Mouse (Mus musculus): Measurements from ENCODE around the gene Ankrd65.
"Not testable (repeated sequence)": the region's sequence is repeated elsewhere in the genome, so short reads cannot be mapped to it uniquely, and the experiment has no call there.

The Ankrd65 gene

DNA sequence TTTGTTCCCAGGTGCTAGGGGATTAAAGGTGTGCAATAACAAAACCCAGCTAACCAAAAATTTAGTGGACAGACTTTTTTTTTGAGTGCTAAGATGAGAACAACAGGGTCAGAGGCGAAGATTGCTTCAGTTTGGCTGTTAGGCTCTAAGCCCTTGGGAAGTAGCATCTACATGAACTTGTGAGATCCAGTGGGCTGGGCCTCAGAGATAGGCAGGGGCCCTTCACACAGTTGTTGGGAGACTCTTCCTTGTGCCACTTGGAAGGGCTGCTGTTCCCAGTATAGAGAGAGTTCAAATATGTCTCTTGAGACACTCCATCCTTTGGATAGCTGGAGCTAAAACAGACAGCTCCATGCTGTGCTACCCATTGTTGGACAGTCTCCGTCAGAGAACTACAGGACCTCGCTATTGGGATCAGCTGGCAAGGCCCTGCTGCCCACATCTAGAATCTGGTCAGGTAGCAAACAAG lies at the start of gene Ankrd65:
Gene Ankrd65 (plus strand): TSS at position 419 of the 469 bp plus-strand sequence.
- no peak for DNase-seq

DNA sequence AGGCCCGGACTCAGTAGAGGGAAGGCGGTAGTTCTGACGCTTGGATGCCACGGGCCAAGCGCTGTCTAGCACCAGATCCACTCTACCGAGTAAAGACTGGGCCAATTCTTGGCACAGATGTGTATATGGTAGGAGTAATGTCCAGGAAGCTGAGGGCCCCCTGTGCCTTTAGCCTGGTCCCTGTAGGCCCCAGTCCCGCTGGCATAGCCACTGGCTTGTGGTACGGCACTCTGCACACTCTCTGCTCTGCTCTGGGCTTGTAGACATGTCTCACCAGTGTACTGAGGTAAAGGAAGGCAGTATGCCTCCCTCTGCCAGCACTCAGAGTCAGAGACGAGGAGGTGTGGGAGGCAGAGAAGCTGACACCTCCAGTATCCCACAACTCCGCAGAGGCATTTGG lies 49.6 kb upstream of the Ankrd65 start:
- not testable (repeated sequence) for DNase-seq

DNA sequence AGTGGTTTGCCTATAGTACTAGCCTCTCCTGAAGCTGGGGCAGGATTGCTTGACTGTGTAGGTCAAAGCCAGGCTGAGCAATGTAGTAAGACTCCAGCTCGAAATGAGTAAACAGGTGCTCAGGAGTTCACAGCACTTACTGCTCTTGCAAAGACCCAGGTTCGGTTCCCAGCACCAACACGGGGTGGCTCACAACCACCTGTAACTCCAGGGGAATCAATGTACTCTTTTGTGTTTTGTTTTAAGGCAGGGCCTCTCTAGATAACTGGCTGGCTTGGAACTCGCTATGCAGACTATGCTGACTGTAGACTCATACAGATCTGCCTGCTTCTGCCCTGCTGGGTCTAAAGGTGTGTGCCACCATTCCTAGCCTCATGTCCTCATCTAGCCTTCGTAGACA lies 47.6 kb upstream of the Ankrd65 start:
- DNase-seq = no peak

DNA sequence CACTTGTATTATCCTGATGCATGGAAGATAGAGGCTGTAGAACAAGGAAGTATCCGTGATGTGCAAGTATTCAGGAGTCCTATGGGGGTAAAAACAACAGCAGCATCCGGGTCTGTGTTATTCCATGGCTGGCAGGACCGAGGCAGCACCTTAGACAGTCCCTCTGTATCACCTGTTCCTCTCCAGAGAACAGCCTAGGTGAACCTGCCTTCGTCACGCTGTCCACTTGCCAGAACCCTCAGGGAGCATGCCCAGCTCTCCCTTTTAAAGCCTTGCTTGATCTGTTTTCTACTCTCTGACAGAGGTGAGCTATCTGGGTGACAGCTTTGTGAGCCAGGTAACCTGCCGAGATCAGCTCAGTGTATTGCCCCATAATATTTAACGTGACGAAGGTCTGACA lies 45.8 kb upstream of the Ankrd65 start:
- peak; percentile 54 for DNase-seq

DNA sequence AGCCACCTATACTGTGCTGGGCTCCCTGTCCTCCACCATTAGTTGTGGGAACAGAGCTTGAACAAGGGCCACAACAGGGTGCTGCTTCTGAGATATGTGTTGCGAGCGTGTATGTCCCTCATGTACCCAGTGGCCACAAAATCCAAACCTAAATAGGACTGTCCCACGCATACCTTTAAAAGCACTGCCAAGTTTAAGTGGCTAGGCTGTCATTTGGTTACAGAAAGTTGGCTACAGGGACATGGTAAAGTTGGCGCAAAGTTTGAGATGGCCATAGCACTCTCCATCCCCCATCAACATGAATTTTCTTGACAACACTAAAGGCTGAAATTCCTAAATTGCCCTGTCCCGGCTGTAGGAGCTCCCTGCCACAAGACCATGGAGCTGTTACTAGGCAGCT lies 45.1 kb upstream of the Ankrd65 start:
- no peak for DNase-seq

DNA sequence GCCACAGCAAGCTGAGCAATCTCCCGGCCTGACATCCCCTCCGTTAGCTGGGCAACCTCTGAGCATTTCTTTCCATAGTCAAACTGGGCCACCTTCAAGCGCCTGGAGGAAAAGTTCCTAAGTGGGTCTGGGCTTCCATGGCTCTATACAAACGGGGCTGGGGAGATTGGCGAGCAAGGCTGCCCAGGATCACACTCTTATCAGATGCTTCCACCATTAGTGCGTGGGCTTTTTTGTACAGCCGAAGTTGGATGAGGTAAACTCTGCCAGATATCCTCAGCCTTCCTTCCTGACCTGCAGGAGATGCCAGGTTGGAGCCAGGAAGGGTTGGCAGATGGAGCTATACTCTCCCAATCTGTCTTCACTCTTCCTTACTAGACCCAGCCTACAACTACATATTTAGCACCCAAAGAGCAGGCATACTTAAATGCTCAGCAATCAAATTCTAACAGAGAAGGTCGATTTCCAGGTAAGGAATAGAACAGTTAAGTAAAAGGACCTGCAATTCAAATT lies 44.1 kb upstream of the Ankrd65 start:
- DNase-seq = peak; percentile 72

DNA sequence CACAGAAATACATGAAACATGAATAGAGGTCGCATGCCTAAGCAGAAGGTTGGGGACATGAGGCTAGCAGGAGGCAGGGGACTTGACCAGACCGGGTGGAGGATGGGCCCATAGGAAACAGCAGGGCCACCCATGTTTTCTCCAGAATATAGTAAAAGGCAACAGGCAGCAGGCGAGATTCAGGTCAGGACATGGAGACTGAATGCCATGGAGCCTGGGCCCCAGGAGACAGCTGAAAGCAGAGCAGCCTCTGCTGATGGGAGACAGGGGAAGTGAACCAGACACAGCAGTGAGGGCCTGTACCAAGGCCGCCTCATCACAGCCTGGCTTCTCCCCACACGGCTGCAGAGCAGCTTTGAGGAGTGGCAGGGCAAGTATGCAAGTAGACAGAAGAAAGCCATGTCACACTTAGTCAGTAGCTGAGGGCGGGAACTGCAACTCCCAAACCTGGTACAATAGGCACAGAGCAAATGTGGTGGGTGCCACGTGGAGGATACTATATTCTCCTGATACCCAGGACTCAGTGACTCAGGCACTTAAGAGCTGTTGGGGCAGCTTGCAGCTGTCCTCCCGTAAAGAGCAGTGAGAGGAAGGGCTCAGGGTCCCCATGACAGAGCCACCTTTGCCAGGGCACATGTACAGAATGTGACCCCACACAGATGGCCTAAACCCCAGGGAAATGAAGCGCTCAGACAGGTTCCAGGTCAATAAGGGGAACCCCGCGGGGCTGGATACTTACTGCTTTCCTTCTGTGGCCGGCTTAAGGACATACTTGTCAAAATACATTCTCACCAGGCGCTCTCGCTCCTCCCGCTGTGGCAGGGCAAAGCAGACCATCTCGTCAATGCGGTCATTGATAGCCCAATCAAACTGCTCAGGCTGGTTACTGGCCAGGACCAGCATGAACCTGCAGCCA lies 43.4 kb upstream of the Ankrd65 start:
- DNase-seq = peak; percentile 63

DNA sequence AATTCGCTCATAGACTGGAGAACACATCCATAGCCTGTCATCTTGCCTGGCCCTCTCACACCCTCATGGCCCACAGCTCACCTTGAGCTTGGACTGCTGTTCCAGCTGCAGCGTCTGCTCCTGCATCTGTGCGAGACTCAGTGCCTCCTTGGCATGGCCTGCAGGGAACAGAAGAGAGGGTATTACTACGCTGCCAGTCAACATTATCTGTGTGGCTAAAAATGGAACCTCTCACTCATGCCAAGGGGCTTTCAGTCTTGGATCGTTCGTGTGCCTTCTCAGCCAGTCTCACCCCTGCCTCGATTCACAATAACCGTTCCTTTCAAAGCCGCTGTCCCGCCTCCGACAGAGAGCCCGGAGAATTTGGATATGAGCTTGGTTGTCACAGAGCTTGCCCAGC lies 33.2 kb upstream of the Ankrd65 start:
- DNase-seq = no peak

DNA sequence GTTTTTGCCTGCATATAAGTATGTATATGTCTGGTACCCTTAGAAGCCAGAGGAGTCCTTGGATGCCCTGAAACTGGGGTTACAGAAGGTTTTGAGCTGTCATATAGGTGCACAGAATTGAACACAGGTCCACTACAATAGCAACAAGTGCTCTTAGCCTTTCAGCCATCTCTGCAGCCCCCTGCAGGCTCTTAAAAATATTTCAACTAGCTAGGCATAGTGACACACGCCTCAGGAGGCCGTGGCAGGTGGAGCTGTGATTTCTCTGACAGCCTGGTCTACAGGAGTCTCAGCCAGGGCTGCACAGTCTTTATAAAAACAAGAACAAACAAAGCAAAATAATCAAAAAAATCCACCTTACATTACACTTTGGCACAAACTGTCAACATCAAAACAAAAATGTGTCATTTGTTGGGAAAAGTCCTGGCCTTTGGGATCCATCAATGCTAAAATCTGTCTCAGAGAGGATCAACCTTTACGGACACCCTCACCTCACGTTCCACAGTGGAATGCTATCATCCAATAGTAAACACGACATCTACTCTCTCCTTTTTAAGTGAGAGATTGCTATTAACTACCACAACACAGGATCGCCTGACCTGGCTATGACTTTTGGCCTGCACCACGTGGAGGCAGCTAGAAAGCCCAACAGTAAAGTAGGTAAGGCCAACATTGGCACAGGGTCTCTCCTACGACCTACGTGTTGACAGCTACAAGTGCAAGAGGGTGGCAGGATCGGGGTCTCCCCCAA lies 30.2 kb upstream of the Ankrd65 start:
- no peak for DNase-seq

DNA sequence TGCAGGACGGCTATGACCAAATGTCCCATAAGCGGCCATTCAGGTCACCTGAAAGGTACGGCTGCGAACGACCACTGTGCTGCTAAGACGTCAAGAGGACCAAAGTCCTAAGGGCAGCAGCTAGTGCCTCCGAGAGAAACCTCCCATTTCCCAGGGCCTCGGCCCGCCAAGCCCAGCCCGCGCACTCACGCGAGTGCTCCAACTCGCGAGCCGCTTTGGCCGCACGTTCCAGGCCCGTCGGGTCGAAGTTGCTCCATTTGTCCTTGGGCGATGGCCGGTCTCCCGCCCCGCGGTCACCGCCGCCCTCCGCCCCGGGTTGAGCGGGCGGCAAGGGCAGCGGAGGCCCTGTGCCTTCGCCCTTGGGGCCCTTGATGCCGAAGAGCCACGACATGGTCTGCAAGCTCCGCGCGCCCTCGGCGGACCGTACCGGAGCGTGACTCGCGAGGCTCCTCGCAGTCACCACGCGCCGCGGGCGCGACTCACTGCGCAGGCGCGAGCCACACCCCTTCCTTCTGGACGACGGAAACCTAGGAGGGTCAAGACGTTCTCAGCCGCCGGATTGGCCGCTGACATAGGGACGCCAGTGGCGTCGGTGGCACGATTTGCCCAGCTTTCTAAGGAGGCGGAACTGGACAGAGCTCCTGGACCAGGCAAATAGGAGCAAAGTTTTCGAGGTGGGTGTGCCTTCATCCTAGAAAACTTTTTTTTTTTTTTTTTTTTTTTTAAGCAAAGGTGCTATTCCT lies 29.5 kb upstream of the Ankrd65 start, which contains the start of gene Atad3a:
Gene Atad3a (minus strand): TSS at position 481 of the 743 bp plus-strand sequence.
- peak; percentile 97 for DNase-seq

DNA sequence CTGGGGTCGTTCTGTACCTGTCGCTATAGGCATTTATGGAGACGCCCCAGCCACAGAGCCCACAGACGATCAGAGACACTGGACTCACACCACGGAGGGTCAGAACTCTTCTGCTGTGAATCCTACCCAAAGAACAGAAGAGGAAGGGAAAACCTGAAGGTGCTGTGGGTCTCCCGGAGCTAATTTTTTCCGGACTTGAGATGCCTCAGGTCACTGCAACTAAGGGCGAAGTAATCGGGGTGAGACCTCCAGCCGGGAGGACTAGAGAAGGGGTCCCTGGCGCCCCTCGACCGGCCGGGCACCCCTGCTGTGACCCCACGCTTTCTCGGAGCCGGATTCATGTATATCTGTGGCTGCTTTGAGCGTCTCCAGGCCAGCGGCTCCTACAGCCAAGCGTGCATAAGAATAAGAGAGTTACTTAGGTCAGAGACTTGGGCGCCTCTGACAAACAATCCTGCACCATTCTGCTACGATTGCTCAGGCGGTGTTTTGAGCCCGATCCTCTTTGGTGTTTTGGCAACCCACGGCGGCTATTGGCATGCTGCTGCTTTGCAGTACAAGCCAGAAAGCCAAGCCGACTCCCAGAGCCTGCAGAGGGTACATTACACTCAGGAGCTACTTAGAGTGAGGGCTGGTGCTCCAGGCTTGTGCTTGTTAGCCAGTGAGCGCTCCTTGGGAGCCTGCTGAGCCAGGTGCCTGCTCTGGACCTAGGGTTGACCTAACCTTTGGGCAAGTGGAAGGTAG lies 28.7 kb upstream of the Ankrd65 start:
- peak; percentile 33 for DNase-seq

DNA sequence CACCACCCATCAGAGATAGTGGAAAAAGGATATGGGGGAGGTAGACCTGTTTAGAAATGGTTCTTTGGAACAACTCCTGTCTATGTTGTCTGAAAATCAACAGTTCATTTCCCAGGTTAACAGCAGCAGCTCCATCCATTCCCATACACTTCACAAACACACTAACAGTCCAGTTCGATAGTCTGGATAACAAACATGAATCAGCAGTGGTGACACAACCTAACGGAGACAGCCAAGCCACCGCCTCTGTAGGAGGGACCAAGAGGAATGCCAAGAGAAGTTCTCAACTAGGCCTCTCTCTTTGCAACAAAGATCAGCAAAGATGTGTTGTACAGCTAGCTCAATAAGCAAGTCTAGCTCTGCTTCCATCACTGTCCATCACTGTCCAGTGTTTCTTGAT lies 27.9 kb upstream of the Ankrd65 start:
- no peak for DNase-seq

DNA sequence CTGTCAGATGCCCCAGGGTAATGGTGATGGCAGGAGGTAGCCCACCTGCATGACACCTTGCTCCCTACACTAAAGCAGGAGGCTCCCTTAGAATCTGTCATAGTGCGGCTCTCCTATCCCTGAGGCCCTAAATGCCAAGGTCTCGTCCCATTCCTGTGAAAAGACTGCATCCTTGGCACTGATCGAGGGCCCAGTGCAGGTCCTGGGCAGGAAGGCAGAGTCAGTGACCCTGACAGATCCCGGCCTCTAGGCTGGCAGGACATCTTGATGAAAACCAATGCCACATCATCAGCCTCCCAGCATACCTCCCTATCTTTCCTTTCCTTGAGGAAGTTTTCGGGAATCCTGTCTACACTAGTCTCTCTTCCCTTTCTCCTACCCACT lies 20.8 kb upstream of the Ankrd65 start:
- DNase-seq = no peak

DNA sequence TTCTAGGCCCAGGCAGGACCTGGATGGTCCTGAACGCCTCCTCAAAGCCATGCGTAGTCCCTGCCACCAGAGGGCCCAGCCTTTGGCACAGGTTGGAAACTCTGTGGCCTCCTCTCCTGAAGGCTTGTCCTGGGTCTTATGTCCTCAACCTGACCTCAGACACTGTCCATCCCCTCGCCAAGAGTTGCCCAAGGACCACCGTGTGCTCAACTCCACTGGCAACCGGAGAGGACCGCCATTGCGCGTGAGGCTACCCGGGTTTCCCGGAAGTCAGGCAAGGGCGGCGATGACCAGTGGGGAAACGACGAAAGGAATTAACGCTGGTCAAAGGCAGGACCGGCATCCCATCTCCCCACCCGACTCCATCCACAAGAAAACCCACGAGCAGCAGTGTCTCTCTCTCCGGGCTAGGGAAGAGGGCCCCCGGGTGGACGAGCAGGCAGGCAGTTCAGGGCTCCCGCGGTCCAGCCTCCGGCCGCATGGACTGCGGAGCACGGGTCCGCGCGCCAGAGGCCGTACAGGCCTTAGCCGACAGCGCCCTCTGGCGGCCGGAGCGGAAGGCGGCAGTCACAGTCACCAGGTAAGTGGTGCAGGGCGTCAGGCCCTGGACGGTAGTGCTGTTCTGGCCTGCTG lies 20.2 kb upstream of the Ankrd65 start:
- DNase-seq = peak; percentile 95

DNA sequence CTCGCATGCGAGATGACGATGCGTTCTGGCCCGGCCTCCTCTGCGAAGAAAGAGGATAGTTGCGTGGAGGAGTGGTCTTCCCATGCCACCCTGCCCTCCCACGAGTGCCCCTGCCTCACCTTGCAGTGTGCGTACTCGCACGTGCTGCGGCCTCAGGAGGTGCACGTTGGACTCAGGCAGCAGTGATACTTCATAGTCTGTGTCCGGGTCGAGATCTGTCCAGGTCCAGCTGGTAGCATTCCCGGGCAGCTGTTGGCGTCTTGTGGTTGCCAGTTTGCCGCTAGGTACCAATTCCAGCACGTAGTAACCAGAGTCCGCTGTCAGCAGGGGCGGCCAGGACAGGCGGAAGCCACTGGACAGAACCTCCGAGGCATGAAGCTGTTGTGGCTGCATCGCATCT lies 19.6 kb upstream of the Ankrd65 start:
- no peak for DNase-seq

DNA sequence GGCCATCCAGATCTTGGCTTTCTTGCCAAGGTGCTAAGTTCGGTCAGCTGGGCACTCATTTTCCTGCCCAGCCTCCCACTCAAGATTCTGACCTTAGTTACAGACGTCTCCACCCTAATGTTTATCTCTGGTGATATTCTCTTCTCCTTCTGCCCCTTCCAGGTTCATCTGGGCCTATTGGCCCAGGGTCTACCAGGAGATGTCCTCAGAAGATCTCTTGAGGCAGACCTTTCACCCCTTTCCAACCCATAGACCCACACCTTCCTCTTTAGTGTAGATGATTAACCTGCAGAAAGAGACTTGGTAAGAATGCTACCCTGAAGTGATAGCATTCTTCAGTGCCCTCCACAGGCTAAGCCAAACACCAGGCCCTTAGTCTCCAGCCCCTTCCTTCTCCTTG lies 18.5 kb upstream of the Ankrd65 start:
- DNase-seq = no peak

DNA sequence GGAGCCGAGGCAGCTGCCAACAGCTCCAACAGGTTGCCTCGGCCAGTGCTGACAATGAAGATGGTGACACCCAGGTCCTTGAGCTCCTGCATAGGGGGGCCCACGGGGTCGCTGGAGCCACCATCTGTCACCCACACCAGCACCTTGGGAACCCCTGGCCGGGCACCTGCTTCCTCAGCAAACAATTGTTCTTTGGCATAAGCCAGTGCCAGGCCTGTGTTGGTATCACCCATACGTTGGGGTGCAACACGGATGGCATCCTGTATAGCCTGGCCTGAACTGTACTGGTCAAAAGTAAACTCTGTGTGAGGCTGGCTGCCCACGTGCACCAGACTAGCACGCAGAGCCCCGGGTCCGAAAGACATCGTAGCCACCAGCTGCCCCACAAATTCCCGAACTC lies 17.5 kb upstream of the Ankrd65 start:
- no peak for DNase-seq

DNA sequence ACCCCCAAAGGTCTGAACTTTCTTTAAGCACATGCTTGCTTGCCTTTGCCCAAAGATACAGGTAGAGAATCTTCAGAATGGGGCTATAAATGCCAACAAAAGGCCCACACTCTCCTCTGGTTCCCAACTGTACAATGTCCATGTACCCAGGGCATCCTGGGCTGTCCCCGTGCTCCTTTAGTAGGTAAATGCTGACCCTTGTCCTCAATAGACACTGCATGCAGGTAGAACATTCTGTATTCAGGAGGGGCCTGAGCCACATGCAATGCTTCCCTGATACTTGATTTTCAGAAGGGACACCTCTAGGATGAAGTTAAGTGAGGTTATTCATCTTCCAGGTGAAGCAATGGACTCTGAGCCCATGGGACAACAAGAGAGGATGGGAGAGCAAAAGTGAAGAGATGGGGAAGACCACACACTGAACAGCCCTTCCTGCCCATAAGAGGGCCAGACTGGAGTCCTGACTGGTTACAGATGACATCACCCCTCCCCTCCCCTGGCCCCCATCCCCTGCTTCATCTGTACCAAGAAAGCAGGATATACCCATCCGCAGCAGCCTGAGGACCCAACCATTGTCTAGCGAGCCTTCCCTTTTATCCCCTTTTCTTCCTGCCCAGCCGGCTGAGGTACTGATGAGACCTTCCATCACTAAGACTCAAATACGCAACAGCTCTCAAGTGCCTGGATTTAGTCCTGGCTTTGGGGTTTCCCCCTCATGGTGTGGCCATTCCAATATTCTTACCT lies 16.7 kb upstream of the Ankrd65 start:
- peak; percentile 25 for DNase-seq

DNA sequence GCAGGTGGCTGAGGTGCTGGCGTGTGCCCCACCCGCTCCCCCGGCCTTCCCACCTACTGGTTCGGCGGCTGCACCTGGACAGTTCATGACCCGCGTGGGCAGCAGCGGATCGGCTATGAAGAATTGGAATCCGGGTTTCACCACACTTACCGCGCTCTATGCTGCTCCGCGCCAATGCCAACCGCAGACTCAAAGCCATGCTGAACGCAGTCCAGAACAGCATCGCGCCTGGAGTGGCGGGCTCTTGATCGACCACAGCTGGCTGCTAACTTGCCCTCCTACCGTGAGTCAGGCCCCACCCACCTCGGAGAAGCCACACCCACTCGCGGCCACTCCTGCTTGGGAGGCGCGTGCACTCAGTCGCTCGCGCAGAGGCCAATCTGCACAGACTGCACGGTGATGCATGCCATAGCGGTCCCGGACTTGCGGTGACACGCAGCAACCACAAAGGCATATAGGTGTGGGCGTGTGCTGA lies 15.9 kb upstream of the Ankrd65 start, which contains the start of gene Vwa1:
Gene Vwa1 (minus strand): TSS at position 419 of the 475 bp plus-strand sequence.
- peak; percentile 88 for DNase-seq

DNA sequence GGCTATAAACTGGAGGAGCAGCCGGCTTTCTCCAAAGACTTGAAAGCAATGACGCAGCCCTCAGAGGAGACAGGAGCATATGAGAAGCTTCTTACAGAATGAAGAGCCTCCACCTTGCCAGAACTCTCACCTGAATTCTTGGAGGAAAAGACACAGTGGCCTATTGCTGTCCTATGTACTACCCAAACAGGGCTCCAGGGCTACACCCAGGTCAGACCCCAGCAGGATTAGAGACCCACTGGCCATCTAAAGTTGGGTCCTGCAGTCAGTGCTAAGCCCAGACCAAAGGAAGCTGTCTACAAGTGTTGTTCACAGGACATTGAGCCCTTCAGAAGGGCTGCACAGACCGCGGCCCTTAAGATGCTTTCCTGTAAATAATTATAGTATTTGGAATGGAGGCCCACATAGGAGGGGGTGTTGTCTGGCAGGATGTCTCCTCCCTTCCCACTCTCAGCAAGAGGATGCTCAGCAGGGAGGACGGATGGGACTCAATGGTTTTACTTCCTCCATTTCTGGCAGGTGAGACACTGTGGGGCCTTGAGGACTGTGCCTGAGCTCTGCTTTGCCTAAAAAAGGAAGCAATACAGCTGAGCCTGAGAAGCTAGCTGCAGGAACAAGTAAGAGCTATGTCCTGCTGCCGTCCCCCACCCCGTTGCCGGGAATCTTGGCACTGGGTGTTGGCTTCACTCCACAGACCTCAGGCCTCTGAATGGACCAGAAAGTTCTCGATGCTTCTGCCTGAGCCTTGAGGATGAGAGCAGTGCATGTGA lies 15.1 kb upstream of the Ankrd65 start:
- DNase-seq = peak; percentile 56

Data from cerebellum, adult 8-10 months (tissue).